Mouse (Mus musculus) kidney, adult 2 months (tissue): ENCODE data around the gene Klk9.

Source experiments
- CTCF ChIP-seq: fragments of 200-500 bp; conservative IDR thresholded peaks from 2 replicates; pipeline ENCODE4 v1.5.1; 2011; ENCODE audit warnings: low read depth, mild to moderate bottlenecking, control low read depth, low read length, moderate library complexity, mixed read lengths; ENCODE audit not compliant: insufficient read depth, insufficient read length
- POLR2A ChIP-seq: fragments of 200-500 bp; IDR thresholded peaks from one replicate; pipeline ENCODE4 v1.6.1; 2011; ENCODE audit warnings: low read depth, low read length, control low read depth

DNA sequence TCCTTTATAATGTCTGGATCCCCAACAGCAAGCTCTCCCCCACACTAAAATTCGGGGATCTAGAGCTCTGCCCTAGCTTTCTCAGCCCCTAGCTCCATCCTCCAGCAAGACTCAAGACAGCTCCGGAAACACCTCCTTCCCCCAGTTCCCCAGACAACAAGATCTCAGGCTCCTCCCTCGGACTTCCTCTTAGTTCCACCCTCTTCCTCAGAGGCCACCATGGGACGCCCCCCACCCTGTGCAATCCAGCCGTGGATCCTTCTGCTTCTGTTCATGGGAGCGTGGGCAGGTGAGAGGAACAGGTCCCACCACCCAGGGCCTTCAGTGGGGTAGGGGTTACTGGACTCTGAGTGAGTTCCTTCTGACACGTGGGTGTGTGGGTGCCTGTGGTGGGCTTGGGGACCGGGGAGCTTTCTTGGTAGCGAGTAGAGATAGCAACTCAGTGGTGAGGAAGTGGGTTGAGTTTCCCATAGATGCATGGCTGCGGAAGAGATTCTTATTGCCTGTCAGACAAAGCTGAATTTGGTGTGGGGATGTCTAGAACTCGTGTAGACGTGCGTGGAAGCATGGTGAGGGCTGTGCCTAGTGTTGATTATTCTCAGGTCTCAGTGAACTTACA lies 6.3 kb downstream of the Klk9 start:
- TF ChIP-seq POLR2A (no peak), CTCF (no peak)
